Mouse (Mus musculus) kidney, postnatal 0 days (tissue): ENCODE data around the gene Smad9. TPM values are rescaled to one million over a fixed set of nuclear protein-coding genes. Genes with fewer than 3 reads are reported as not detected.
A peak's percentile ranks its signal among the peaks of the same experiment; 100 is the strongest.

Experiments
- ATAC-seq: fragments of 200-750 bp; cut with Nextera tagmentation; replicated peaks from 2 replicates; pipeline ENCODE4 v1.8.0; 2017; ENCODE audit warnings: low read depth, moderate number of reproducible peaks, moderate TSS enrichment, moderate library complexity; ENCODE audit not compliant: low FRiP score
- DNase-seq: peaks from one replicate; pipeline ENCODE4 v3.0.0-alpha.2; 2016; ENCODE audit warnings: low spot score
- H3K27ac ChIP-seq: fragments of 300-500 bp; sonication (generic); 2 replicates; pipeline ENCODE4 v1.5.1; 2014; ENCODE audit warnings: mild to moderate bottlenecking
- H3K27me3 ChIP-seq: fragments of 300-500 bp; sonication (generic); 2 replicates; pipeline ENCODE4 v1.6.1; 2014; ENCODE audit warnings: low read length, mixed read lengths; ENCODE audit not compliant: insufficient read depth
- H3K36me3 ChIP-seq: fragments of 300-500 bp; sonication (generic); 2 replicates; pipeline ENCODE4 v1.6.1; 2014; ENCODE audit warnings: low read length, mixed read lengths; ENCODE audit not compliant: insufficient read depth
- H3K4me1 ChIP-seq: fragments of 300-500 bp; sonication (generic); replicated peaks from 2 replicates; pipeline ENCODE4 v1.6.1; 2014; ENCODE audit warnings: antibody characterized with exemption, low read length, mixed read lengths; ENCODE audit not compliant: insufficient read depth
- H3K4me2 ChIP-seq: fragments of 300-500 bp; sonication (generic); 2 replicates; pipeline ENCODE4 v1.6.1; 2014; ENCODE audit warnings: mild to moderate bottlenecking, low read length, moderate library complexity, mixed read lengths
- H3K4me3 ChIP-seq: fragments of 300-500 bp; sonication (generic); replicated peaks from 2 replicates; pipeline ENCODE4 v1.5.1; 2014; ENCODE audit warnings: low read depth, low read length
- H3K9ac ChIP-seq: fragments of 300-500 bp; sonication (generic); 2 replicates; pipeline ENCODE4 v1.6.1; 2014; ENCODE audit warnings: low read depth, low read length
- H3K9me3 ChIP-seq: fragments of 300-500 bp; sonication (generic); replicated peaks from 2 replicates; pipeline ENCODE4 v1.6.1; 2016; ENCODE audit warnings: low read length, inconsistent platforms, mixed read lengths
- CTCF ChIP-seq: IDR thresholded peaks from 2 replicates; pipeline ENCODE4 v1.5.1; 2016; ENCODE audit warnings: antibody characterized with exemption, low read depth, mild to moderate bottlenecking, moderate library complexity
- WGBS: fragments of 180-500 bp; shearing (Covaris S2); extraction: QIAGEN DNeasy Blood & Tissue Kit; methylation state at CpG from one replicate; pipeline ENCODE4 v1.1.7; 2014; 5-methylcytosine and 5-hydroxymethylcytosine counted together
- polyA plus RNA-seq: library from polyadenylated mRNA; unstranded; fragments of >200 nt; fragmentation: Nextera tagmentation; extraction: Ambion mirVana; gene quantifications from 2 replicates; pipeline ENCODE4 v1.2.1, GENCODE M21; 2015

Gene Smad9
- polyA plus RNA-seq, 1 experiment from 2014 or later, result 0.68 TPM

DNA sequence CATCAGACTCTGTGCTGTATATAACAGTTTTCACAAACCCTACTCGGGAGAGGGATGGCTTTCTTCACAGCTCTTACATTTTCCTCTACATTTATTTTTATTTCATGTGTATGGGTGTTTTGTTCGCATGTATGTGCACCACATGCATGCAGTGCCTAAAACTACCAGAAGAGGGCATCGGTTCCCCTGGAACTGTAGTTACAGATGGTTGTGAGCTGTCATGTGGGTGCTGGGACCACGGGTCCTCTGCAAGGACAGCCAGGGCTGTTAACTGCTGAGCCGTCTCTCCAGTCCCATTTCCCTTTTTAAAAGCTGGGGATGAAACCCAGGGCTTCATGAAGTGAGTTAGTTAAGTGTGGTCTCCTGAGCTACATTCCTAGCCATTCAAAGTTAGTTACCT, 40.0 kb downstream of the Smad9 start:
- WGBS, result 91% methylated on average over 5 of the region's 5 CpGs
- Histone ChIP-seq H3K4me3 (no peak overlapping the region), H3K4me2 (no peak overlapping the region), H3K9ac (no peak overlapping the region), H3K36me3 (0 out of 2 replicates have a peak, but pooled peaks cover 4% of the 10 kb centered on the region), H3K27me3 (no peaks in the 10 kb centered on the region), H3K27ac (no peak overlapping the region), H3K4me1 (no peaks in the 10 kb centered on the region), H3K9me3 (no peaks in the 10 kb centered on the region)
- ATAC-seq, result no peak
- DNase-seq, result no peak
- peak; percentile 29; the same call in 1 of the 2 replicates for TF ChIP-seq CTCF

DNA sequence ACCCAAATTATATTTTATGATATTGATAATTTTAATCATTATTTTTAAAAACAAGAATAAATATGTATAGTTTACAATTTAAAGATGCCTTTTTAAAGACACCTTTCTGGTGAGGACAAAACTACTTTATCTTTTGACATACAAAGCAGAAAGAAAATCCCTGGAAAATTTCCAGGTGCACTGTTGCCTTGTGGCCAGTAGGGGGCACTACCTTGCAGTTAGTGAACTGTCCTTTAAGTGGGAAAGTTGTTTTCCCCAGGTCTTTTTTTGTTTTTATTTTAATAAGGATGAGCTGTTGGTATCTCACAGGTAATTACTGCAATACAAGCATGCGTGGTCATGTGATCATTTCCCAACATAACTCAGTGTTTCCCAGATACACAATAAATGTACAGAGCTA, 40.4 kb downstream of the Smad9 start:
- Histone ChIP-seq H3K36me3 (0 out of 2 replicates have a peak, but pooled peaks cover 4% of the 10 kb centered on the region), H3K27ac (no peak overlapping the region), H3K9me3 (no peaks in the 10 kb centered on the region), H3K9ac (no peak overlapping the region), H3K4me1 (no peaks in the 10 kb centered on the region), H3K4me2 (no peak overlapping the region), H3K27me3 (no peaks in the 10 kb centered on the region), H3K4me3 (no peak overlapping the region)
- no peak for DNase-seq
- peak; percentile 47 for TF ChIP-seq CTCF
- WGBS, result 94% methylated on average over 1 of the region's 1 CpGs
- no peak for ATAC-seq

DNA sequence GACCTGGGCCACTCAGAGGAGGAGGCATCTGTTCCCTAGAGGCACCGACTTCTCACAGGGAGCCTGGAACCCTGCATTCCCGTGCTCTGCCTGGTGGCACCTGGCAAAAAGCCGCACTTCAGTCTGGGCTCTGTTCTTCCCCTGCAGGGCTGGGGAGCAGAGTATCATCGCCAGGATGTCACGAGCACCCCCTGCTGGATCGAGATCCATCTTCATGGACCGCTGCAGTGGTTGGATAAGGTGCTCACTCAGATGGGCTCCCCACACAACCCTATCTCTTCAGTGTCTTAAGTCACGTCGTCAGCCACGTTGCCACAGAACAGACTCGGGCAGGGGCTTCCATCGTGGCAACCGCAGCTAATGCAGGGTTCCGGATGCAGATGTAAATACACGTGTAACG, 41.8 kb downstream of the Smad9 start:
- Histone ChIP-seq H3K4me3 (no peak overlapping the region), H3K27me3 (no peaks in the 10 kb centered on the region), H3K4me2 (no peak overlapping the region), H3K9me3 (no peaks in the 10 kb centered on the region), H3K27ac (no peak overlapping the region), H3K4me1 (no peaks in the 10 kb centered on the region), H3K36me3 (0 out of 2 replicates have a peak, but pooled peaks cover 4% of the 10 kb centered on the region), H3K9ac (no peak overlapping the region)
- peak; percentile 59 for DNase-seq
- ATAC-seq, result no peak; the same call in 1 of the 2 replicates
- WGBS, result 49% methylated on average over 16 of the region's 16 CpGs
- peak; percentile 67 for TF ChIP-seq CTCF

DNA sequence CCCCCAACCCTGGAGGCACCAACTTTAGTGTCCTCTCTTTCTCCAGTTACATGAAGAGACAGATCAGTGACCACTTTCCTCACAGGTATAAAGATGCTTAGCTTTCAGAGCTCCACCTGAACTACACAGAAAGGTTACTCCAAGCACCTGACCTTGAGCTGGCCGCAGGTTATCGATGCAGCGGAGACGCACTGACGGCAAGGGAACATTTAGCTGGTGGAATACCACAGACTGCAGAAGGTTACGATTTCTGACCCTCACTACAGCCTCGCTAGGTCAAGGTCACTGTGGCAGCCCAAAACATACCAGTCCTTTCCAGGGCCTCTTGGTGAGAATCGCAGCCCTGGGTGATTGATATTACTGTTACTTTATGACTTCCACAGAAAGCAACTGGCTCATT, 48.3 kb downstream of the Smad9 start:
- H3K9me3 ChIP-seq, result no peaks in the 10 kb centered on the region
- H3K4me3 ChIP-seq, result no peak overlapping the region
- no peaks in the 10 kb centered on the region for H3K27me3 ChIP-seq
- H3K36me3 ChIP-seq, result peaks cover 5% of the 10 kb centered on the region; the same call in 1 of the 2 replicates
- peaks cover 9% of the 10 kb centered on the region; the same call in 1 of the 2 replicates for H3K4me1 ChIP-seq
- DNase-seq (no peak), ATAC-seq (no peak)
- H3K9ac ChIP-seq, result no peak overlapping the region
- H3K27ac ChIP-seq, result no peak overlapping the region
- 94% methylated on average over 8 of the region's 8 CpGs for WGBS
- H3K4me2 ChIP-seq, result no peak overlapping the region
- no peak for TF ChIP-seq CTCF

DNA sequence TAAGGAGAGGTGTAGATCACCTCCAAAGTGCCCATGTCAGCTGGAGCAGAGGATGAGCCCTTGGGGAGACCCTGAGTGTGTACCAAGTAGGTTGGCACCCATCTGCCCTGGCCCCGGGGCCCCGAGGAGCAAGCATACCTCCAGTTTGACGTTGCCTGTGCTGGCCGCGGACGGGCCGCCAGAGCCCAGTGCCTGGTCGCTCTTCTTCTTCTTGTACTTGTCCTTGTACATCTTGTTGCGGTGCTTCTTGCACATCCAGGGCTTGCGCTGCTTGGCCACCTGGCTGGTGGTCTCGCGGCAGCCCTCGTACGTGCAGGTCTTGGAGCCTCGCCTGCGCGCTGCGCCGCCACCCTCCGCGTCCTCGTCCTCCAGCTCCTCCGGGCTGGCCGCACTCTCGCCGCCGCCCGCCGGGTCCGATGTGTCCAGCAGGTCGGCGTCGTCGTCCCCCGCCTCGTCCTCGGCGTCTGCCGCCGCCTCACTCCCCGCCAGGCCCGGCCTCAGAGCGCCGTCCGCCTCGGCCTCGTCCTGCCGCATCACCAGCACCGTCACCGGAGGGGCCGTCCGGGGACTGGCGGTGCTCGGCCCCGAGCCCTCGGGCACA, 51.8 kb downstream of the Smad9 start:
- Histone ChIP-seq H3K4me1 (peaks cover 9% of the 10 kb centered on the region; the same call in 1 of the 2 replicates), H3K4me3 (peak overlapping the region; percentile 75), H3K36me3 (peaks cover 5% of the 10 kb centered on the region; the same call in 1 of the 2 replicates), H3K9ac (peak overlapping the region; percentile 85), H3K9me3 (no peaks in the 10 kb centered on the region), H3K27ac (peak overlapping the region; percentile 94), H3K27me3 (no peaks in the 10 kb centered on the region), H3K4me2 (peak overlapping the region; percentile 97)
- no peak for DNase-seq
- no peak for TF ChIP-seq CTCF
- peak; percentile 81 for ATAC-seq
- WGBS, result under 1% methylated on average over 55 of the region's 56 CpGs

DNA sequence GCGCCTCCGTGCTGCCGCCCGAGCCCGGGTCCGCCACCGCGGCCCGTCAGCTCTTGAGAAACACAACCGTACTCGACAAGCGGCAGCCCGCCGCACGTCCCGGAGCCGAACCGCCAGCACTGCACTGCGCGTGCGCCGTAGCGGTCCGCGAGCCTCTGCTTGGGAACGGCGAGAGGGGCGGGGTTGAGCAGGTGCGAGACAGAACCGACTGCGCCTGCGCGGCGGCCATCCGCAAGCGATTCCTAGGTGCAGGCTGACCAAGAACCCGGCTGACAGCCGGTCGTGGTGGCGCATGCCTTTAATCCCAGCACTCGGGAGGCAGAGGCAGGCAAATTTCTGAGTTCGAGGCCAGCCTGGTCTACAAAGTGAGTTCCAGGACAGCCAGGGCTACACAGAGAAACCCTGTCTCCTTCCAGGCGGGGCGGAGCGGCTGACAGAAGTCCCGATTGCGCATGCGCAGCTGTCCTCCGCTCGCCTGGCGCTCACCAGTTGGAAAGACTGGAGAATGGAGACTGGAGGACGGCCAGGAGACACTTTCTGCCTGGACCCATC, 52.4 kb downstream of the Smad9 start, which contains the start of gene Rfxap:
Gene Rfxap (minus strand): TSS at position 126 of the 552 bp plus-strand sequence.
- peak; percentile 94 for ATAC-seq
- Histone ChIP-seq H3K36me3 (peaks cover 5% of the 10 kb centered on the region; the same call in 1 of the 2 replicates), H3K27me3 (no peaks in the 10 kb centered on the region), H3K9me3 (no peaks in the 10 kb centered on the region), H3K4me3 (peak within 1 kb of the TSS; percentile 75), H3K4me2 (peak within 1 kb of the TSS; percentile 97), H3K4me1 (peaks cover 9% of the 10 kb centered on the region; the same call in 1 of the 2 replicates), H3K27ac (peak within 1 kb of the TSS; percentile 94), H3K9ac (peak within 1 kb of the TSS; percentile 85)
- under 1% methylated on average over 52 of the region's 52 CpGs for WGBS
- TF ChIP-seq CTCF, result no peak
- peak; percentile 98 for DNase-seq
